Mouse (Mus musculus) liver, postnatal 0 days (tissue): ENCODE measurements around the gene Kcnj6. TPM values are rescaled to one million over a fixed set of nuclear protein-coding genes. Genes with fewer than 3 reads are reported as not detected.

Experiments used
- ATAC-seq: fragments of 200-750 bp; cut with Nextera tagmentation; 2 replicates; pipeline ENCODE4 v1.8.0; 2017; ENCODE audit warnings: mild to moderate bottlenecking, moderate library complexity
- DNase-seq: peaks from one replicate; pipeline ENCODE4 v3.0.0-alpha.2; 2016
- H3K27ac ChIP-seq: fragments of 300-500 bp; sonication (generic); 2 replicates; pipeline ENCODE4 v1.5.1; 2014; ENCODE audit warnings: antibody characterized with exemption, moderate library complexity, mild to moderate bottlenecking, low read depth
- H3K27me3 ChIP-seq: fragments of 300-500 bp; sonication (generic); 2 replicates; pipeline ENCODE4 v1.6.1; 2014; ENCODE audit warnings: low read length, control low read depth, mixed read lengths; ENCODE audit not compliant: insufficient read depth
- H3K36me3 ChIP-seq: fragments of 300-500 bp; sonication (generic); replicated peaks from 2 replicates; pipeline ENCODE4 v1.6.1; 2014; ENCODE audit warnings: mild to moderate bottlenecking, control low read depth, low read length, moderate library complexity, mixed read lengths; ENCODE audit not compliant: insufficient read depth
- H3K4me1 ChIP-seq: fragments of 300-500 bp; sonication (generic); 2 replicates; pipeline ENCODE4 v1.6.1; 2014; ENCODE audit warnings: antibody characterized with exemption, mild to moderate bottlenecking, control low read depth; ENCODE audit not compliant: insufficient read depth
- H3K4me2 ChIP-seq: fragments of 300-500 bp; sonication (generic); 2 replicates; pipeline ENCODE4 v1.6.1; 2014; ENCODE audit warnings: low read depth, mild to moderate bottlenecking, low read length, moderate library complexity, mixed read lengths
- H3K4me3 ChIP-seq: fragments of 300-500 bp; sonication (generic); 2 replicates; pipeline ENCODE4 v1.5.1; 2014; ENCODE audit warnings: low read depth, low read length
- H3K9ac ChIP-seq: fragments of 300-500 bp; sonication (generic); replicated peaks from 2 replicates; pipeline ENCODE4 v1.6.1; 2014; ENCODE audit warnings: mild to moderate bottlenecking, moderate library complexity
- H3K9me3 ChIP-seq: fragments of 300-500 bp; sonication (generic); 2 replicates; pipeline ENCODE4 v1.6.1; 2016; ENCODE audit warnings: mild to moderate bottlenecking, control low read depth, low read length, mixed read lengths
- CTCF ChIP-seq: sonication (generic); IDR thresholded peaks from 2 replicates; pipeline ENCODE4 v1.5.1; 2016; ENCODE audit warnings: antibody characterized with exemption, low read depth
- EP300 ChIP-seq: IDR thresholded peaks from 2 replicates; pipeline ENCODE4 v1.6.1; 2016; ENCODE audit warnings: antibody characterized with exemption, low read depth, mild to moderate bottlenecking
- WGBS: fragments of 180-500 bp; shearing (Covaris S2); extraction: QIAGEN DNeasy Blood & Tissue Kit; methylation state at CpG from one replicate; pipeline ENCODE4 v1.1.7; 2014; ENCODE audit not compliant: insufficient replicate concordance; 5-methylcytosine and 5-hydroxymethylcytosine counted together
- polyA plus RNA-seq: library from polyadenylated mRNA; unstranded; fragments of >200 nt; fragmentation: Nextera tagmentation; extraction: Ambion mirVana; gene quantifications from 2 replicates; pipeline ENCODE4 v1.2.1, GENCODE M21; 2015

Kcnj6 gene
- polyA plus RNA-seq, 1 experiment from 2014 or later: not detected

- H3K9me3 ChIP-seq: no peaks in the 10 kb centered on the region
- 2% methylated on average over 18 of the region's 18 CpGs for WGBS
- TF ChIP-seq EP300: no peak
- TF ChIP-seq CTCF: no peak
- H3K27me3 ChIP-seq: peaks cover 6% of the 10 kb centered on the region; the same call in 1 of the 2 replicates
- peaks cover 3% of the 10 kb centered on the region; the same call in 1 of the 2 replicates for H3K4me1 ChIP-seq
- peak overlapping the region; percentile 40 for H3K4me3 ChIP-seq
- peak; percentile 40; the same call in 1 of the 2 replicates for ATAC-seq
- no peaks in the 10 kb centered on the region for H3K36me3 ChIP-seq
- no peak for DNase-seq
- no peak overlapping the region for H3K27ac ChIP-seq
- H3K9ac ChIP-seq: no peak overlapping the region
- peak overlapping the region; percentile 76 for H3K4me2 ChIP-seq
These were observed 272.7 kb downstream of the Kcnj6 start for GRCm38 (mm10) chr16:94724747-94725211.

- no peak for TF ChIP-seq CTCF
- no peak for TF ChIP-seq EP300
- Histone ChIP-seq H3K4me2 (peak overlapping the region; percentile 76), H3K4me3 (peak overlapping the region; percentile 40), H3K27me3 (peaks cover 6% of the 10 kb centered on the region; the same call in 1 of the 2 replicates), H3K9me3 (no peaks in the 10 kb centered on the region), H3K9ac (no peak overlapping the region; the same call in 1 of the 2 replicates), H3K4me1 (peaks cover 3% of the 10 kb centered on the region; the same call in 1 of the 2 replicates), H3K27ac (no peak overlapping the region), H3K36me3 (no peaks in the 10 kb centered on the region)
- peak; percentile 42 for DNase-seq
- WGBS: under 1% methylated on average over 23 of the region's 23 CpGs
- ATAC-seq: peak; percentile 73
These were observed 273.4 kb downstream of the Kcnj6 start for GRCm38 (mm10) chr16:94724061-94724596.

- H3K9me3 ChIP-seq: no peaks in the 10 kb centered on the region
- no peak overlapping the region for H3K27ac ChIP-seq
- H3K4me1 ChIP-seq: peaks cover 3% of the 10 kb centered on the region; the same call in 1 of the 2 replicates
- DNase-seq (no peak), ATAC-seq (no peak)
- no peak overlapping the region for H3K4me3 ChIP-seq
- peaks cover 6% of the 10 kb centered on the region; the same call in 1 of the 2 replicates for H3K27me3 ChIP-seq
- no peaks in the 10 kb centered on the region for H3K36me3 ChIP-seq
- WGBS: 69% methylated on average over 12 of the region's 12 CpGs
- TF ChIP-seq CTCF: no peak
- no peak for TF ChIP-seq EP300
- H3K9ac ChIP-seq: no peak overlapping the region
- H3K4me2 ChIP-seq: no peak overlapping the region
These were observed 274.6 kb downstream of the Kcnj6 start for GRCm38 (mm10) chr16:94722936-94723335.

- TF ChIP-seq EP300 (no peak), CTCF (no peak)
- H3K4me3 ChIP-seq: no peak overlapping the region
- H3K9ac ChIP-seq: no peak overlapping the region
- ATAC-seq (no peak), DNase-seq (no peak)
- WGBS: 76% methylated on average over 10 of the region's 10 CpGs
- H3K27me3 ChIP-seq: peaks cover 6% of the 10 kb centered on the region; the same call in 1 of the 2 replicates
- H3K4me2 ChIP-seq: no peak overlapping the region
- no peaks in the 10 kb centered on the region for H3K36me3 ChIP-seq
- peaks cover 3% of the 10 kb centered on the region; the same call in 1 of the 2 replicates for H3K4me1 ChIP-seq
- no peak overlapping the region for H3K27ac ChIP-seq
- H3K9me3 ChIP-seq: no peaks in the 10 kb centered on the region; the same call in 1 of the 2 replicates
These were observed 275.9 kb downstream of the Kcnj6 start for GRCm38 (mm10) chr16:94721549-94722006.

GRCm38 (mm10) chr16:94720476-94721153 is 276.9 kb downstream of the Kcnj6 start:
- no peak for DNase-seq
- H3K9ac ChIP-seq: no peak overlapping the region
- TF ChIP-seq EP300: no peak
- no peak for TF ChIP-seq CTCF
- H3K4me2 ChIP-seq: no peak overlapping the region
- peaks cover 6% of the 10 kb centered on the region; the same call in 1 of the 2 replicates for H3K27me3 ChIP-seq
- peaks cover 3% of the 10 kb centered on the region; the same call in 1 of the 2 replicates for H3K4me1 ChIP-seq
- peaks cover 2% of the 10 kb centered on the region; the same call in 1 of the 2 replicates for H3K9me3 ChIP-seq
- WGBS: 58% methylated on average over 7 of the region's 7 CpGs
- no peak overlapping the region for H3K27ac ChIP-seq
- ATAC-seq: no peak
- H3K36me3 ChIP-seq: no peaks in the 10 kb centered on the region
- H3K4me3 ChIP-seq: no peak overlapping the region

GRCm38 (mm10) chr16:94719488-94719887 is 278.0 kb downstream of the Kcnj6 start:
- no peak for DNase-seq
- no peak overlapping the region for H3K4me2 ChIP-seq
- 68% methylated on average over 4 of the region's 4 CpGs for WGBS
- H3K36me3 ChIP-seq: no peaks in the 10 kb centered on the region
- peaks cover 6% of the 10 kb centered on the region; the same call in 1 of the 2 replicates for H3K27me3 ChIP-seq
- H3K4me1 ChIP-seq: peaks cover 3% of the 10 kb centered on the region; the same call in 1 of the 2 replicates
- no peak for TF ChIP-seq EP300
- no peak for TF ChIP-seq CTCF
- no peak overlapping the region for H3K27ac ChIP-seq
- no peak overlapping the region for H3K9ac ChIP-seq
- no peak for ATAC-seq
- peaks cover 2% of the 10 kb centered on the region; the same call in 1 of the 2 replicates for H3K9me3 ChIP-seq
- H3K4me3 ChIP-seq: no peak overlapping the region
